Mouse (Mus musculus): ENCODE results near the gene Oser1.

DNA sequence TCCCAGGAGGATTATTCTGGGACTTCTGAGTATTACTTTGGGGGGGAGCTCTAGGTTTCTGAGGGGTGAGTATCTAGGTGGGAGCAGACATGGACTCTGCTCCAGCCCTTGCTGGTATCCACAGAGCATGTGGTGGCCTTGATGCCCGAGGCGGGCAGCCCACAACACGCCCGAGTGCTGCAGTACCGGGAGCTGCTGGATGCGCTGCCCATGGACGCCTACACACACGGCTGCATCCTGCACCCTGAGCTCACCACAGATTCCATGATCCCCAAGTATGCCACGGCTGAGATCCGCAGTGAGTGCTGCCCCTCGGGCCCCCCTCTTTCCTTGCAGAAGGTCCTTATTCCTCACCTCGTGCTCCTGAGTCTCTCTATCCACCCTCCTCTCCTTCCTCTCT lies 22.9 kb upstream of the Oser1 start:
- TF ChIP-seq JUND (IDR thresholded peaks at IDR 0.05; ENCODE audit: low read depth, low read length) (no peak), POLR2A (IDR thresholded peaks at IDR 0.05; ENCODE audit: control insufficient read depth in 1 of 2, insufficient read depth in 1 of 2, low read depth in 1 of 2, low read length in 2 of 2, poor library complexity in 1 of 2) (no peak), UBTF (IDR thresholded peaks at IDR 0.05; ENCODE audit: borderline replicate concordance, insufficient read depth, low read depth, low read length) (no peak), SIN3A (IDR thresholded peaks at IDR 0.05; ENCODE audit: low read length) (no peak), CTCF (IDR thresholded peaks at IDR 0.05 in 2 of 3, conservative IDR thresholded peaks at IDR 0.05 in 1 of 3; ENCODE audit: control insufficient read depth in 1 of 3, insufficient read depth in 1 of 3, low read depth in 2 of 3, low read length in 3 of 3, poor library complexity in 1 of 3, severe bottlenecking in 1 of 3) (no peak), ZKSCAN1 (IDR thresholded peaks at IDR 0.05; ENCODE audit: low read depth, low read length) (no peak), TAL1 (IDR thresholded peaks at IDR 0.05; ENCODE audit: low read length) (no peak), EP300 (IDR thresholded peaks at IDR 0.05; ENCODE audit: low read depth in 1 of 2, low read length in 2 of 2) (no peak), ELF1 (IDR thresholded peaks at IDR 0.05; ENCODE audit: low read depth, low read length) (no peak), MXI1 (IDR thresholded peaks at IDR 0.05; ENCODE audit: low read depth, low read length) (no peak), MAX (IDR thresholded peaks at IDR 0.05; ENCODE audit: low read length) (no peak), RCOR1 (IDR thresholded peaks at IDR 0.05; ENCODE audit: low read depth, low read length) (no peak)

All from MEL (cell line).